Mouse (Mus musculus): Measurements from ENCODE around the gene Epb41.

Gene Epb41

GRCm38 (mm10) chr4:132043726-132044125 lies 31.4 kb downstream of the Epb41 start:
- no peak for DNase-seq (ENCODE audit: low spot score in 2 of 2)

- no peak for DNase-seq (ENCODE audit: low spot score in 2 of 2)
These were observed 33.4 kb downstream of the Epb41 start for GRCm38 (mm10) chr4:132041471-132042332.

DNA sequence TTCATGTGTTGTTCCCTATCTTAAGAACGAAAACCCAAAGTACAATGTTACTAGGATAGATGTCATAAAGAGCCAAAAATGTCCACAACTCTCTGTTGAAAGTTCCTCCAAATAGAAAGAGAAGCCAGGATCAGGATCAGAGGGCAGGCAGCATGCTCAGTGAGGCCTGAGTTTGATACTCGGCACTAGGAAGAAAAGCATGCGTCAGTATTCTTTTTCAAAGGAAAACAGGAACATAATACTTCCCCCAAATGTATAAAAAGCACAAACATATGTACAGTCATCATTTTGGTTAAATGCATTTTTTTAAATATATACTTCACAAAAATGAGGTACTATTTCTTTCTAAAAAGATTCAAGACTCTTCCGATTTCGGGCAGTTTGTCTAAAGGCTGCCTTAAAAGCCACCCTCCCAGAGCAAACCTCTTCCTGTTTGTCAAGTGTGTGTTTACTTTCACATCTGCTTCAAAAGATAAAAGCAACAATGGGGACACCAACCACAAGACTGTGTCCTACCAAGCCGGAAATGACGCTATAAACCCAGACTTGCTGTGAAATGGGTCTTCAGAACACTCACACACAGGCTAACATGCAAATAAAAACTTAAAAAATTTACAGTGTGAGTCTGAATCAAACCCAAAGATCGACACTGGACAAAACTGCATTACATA lies 35.0 kb downstream of the Epb41 start:
- DNase-seq (ENCODE audit: low spot score in 2 of 2): no peak

GRCm38 (mm10) chr4:132039521-132039920 lies 35.6 kb downstream of the Epb41 start:
- no peak for DNase-seq (ENCODE audit: low spot score in 2 of 2)

- DNase-seq (ENCODE audit: low spot score in 2 of 2): no peak
These were observed 36.3 kb downstream of the Epb41 start for GRCm38 (mm10) chr4:132038809-132039208.

GRCm38 (mm10) chr4:132037991-132038390 lies 37.1 kb downstream of the Epb41 start:
- DNase-seq (ENCODE audit: low spot score in 2 of 2): no peak

DNA sequence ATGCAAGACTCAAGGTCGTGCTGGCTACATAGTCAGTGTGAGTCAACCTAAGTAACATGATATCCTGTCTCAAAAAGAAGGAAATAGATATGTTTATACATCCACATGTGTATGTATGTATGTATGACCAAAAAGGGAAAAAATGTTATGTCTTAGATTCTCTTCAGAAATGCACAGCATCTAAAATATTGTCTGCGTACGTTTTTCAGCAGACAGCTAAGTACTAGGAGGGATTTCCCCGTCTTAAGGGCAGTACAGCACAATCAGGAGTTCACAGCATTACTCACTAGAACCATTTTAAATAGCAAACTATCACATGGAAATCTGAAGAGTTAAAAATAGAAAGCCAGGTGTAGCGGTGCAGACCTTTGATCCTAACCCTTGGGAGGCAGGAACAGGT lies 38.0 kb downstream of the Epb41 start:
- no peak for DNase-seq (ENCODE audit: low spot score in 2 of 2)

GRCm38 (mm10) chr4:132034242-132034641 lies 40.9 kb downstream of the Epb41 start:
- DNase-seq (ENCODE audit: low spot score in 2 of 2): no peak

DNA sequence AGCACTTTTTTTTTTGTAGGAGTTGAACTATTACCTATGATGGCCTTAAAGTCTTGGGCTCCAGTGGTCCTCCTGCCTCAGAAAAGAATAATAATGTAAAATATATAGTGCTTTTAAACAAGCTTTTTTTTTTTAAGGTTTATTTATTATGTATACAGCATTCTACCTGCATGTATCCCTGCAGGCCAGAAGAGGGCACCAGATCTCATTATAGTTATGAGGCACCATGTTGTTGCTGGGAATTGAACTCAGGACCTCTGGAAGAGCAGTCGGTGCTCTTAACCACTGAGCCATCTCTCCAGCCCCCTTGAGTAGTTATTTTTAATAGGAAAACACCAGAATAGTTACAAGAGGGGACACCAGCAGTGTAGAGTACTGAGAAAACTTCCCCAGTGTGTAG lies 41.9 kb downstream of the Epb41 start:
- no peak for DNase-seq (ENCODE audit: low spot score in 2 of 2)

DNA sequence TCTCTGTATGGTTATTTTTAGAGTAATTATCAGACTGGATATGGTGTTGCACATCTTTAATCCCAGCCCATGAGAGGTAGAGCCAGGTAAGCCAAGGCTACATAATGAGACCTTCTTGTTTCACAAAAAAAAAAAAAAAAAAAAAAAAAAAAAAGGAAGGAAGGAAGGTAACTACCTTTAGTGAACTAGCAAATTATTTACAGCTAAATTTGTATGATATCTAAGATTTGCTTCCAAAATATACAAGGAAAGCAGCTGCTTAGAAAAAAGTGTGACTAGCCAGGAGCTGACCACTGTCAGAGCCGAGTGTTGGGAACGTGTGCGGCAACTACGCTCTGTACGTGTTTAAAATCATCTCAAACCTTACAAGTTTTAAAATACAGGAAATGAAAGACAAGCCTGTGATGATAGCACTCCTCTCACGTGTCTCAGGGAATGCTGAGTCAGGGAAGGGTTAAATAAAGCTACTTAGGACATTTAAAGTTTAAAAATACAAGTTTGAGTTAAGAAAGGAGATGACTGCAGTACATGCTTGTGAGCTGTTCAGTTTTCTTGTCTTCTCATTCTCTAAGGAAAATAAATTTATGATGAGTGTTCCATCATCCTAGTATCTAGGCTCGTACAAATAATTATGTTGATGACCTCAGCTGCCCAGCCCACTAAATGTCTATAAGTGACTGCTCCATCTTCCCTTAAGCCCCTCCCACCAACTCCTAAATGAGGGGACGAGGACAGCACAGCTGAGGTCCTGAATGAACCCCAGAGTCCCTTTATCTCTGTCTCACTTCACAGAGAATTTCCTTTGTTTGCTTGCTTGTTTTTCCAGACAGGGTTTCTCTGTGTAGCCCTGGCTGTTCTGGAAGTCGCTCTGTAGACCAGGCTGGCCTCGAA lies 45.0 kb downstream of the Epb41 start:
- no peak for DNase-seq (ENCODE audit: low spot score in 2 of 2)

GRCm38 (mm10) chr4:132027806-132028205 lies 47.3 kb downstream of the Epb41 start:
- no peak for DNase-seq (ENCODE audit: low spot score in 2 of 2)

DNA sequence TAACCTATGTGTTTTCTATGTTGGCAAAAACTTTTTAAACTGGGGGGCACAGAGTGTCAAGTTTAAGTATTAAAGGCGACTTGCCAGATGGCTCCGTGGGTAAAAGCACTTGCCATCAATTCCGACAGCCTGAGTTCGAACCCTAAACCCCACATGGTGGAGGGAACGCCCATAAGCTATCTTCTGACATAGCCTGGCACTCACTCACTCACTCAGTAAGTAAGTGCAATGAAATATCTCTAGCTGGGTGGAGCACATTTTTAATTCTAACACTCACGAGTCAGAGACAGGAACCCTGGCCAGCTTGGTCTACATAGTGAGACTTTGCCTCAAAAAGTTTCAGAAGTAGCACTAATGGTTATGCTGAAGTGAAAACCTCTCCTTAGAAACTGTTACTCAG lies 48.0 kb downstream of the Epb41 start:
- no peak for DNase-seq (ENCODE audit: low spot score in 2 of 2)

- DNase-seq (ENCODE audit: low spot score in 2 of 2): no peak
These were observed 49.2 kb downstream of the Epb41 start for GRCm38 (mm10) chr4:132025738-132026527.

GRCm38 (mm10) chr4:132025264-132025663 lies 49.9 kb downstream of the Epb41 start:
- DNase-seq (ENCODE audit: low spot score in 2 of 2): no peak

DNA sequence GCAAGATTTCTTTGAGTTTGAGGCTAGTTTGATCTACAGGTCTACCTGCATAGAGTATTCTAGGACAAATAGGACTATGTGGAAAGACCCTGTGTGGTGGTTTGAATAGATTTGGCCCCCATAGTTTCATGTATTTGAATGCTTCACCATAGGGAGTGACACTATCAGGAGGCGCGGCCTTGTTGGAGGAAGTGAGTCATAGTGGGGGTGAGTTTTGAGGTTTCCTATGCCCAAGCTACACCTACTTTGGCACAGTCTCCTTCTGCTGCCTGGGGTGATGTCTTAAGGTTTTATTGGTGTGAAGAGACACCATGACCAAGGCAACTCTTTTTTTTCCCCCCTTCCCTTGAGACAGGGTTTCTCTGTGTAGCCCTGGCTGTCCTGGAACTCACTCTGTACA lies 51.3 kb downstream of the Epb41 start:
- DNase-seq (ENCODE audit: low spot score in 2 of 2): no peak

- no peak for DNase-seq (ENCODE audit: low spot score in 2 of 2)
These were observed 52.5 kb downstream of the Epb41 start for GRCm38 (mm10) chr4:132022639-132023038.

- no peak for DNase-seq (ENCODE audit: low spot score in 2 of 2)
These were observed 53.2 kb downstream of the Epb41 start for GRCm38 (mm10) chr4:132021883-132022282.

GRCm38 (mm10) chr4:132018547-132018946 lies 56.6 kb downstream of the Epb41 start:
- DNase-seq (ENCODE audit: low spot score in 2 of 2): no peak

GRCm38 (mm10) chr4:132015374-132015773 lies 59.7 kb downstream of the Epb41 start:
- DNase-seq (ENCODE audit: low spot score in 2 of 2): no peak

DNA sequence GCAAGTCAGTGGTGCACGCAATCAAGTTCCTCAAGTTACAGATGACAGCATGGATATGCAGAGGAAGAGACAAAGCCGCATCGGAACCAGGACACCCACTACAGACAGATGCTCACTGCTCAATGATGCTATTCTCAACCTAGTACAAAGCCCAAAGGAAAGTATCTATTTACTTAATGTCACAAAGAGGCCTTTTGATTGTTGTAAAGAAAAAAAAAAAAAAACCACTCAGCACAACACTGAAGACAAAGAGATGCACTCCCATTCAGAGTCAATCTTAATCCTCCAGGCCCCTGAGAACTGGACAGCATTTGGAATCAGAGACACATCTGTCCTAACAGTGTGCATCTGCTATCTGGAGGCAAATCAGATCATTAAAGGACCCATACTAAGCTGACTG lies 63.5 kb downstream of the Epb41 start:
- DNase-seq (ENCODE audit: low spot score in 2 of 2): no peak

GRCm38 (mm10) chr4:132010416-132010815 lies 64.7 kb downstream of the Epb41 start:
- no peak for DNase-seq (ENCODE audit: low spot score in 2 of 2)
